Mouse (Mus musculus) neutrophil, adult 59 days (primary cell): Measurements from ENCODE around the gene Lmbrd2. TPM values are rescaled to one million over a fixed set of nuclear protein-coding genes. Genes with fewer than 3 reads are reported as not detected.

Experiments
- total RNA-seq, 2 experiments: library from RNA; stranded (reverse); gene quantifications; 1 replicate in 1 of 2; 2 replicates in 1 of 2; pipeline ENCODE4 v1.2.4; 2023

The Lmbrd2 gene
- total RNA-seq = 10 to 100 TPM in 1 of 2 experiments, 1 to 10 TPM in 1; 6.3 to 12.1 TPM

GRCm38 (mm10) chr15:9140252-9140680 lies at the start of gene Lmbrd2:
Gene Lmbrd2, plus strand, starts transcription at chr15:9140550.

GRCm38 (mm10) chr15:9155325-9155724 lies 15.0 kb downstream of the Lmbrd2 start, which contains the start of gene Skp2:
Gene Skp2, minus strand, starts transcription at chr15:9155425.

Other genes starting within 250 kb of the Lmbrd2 start
- under 1 TPM in 1 of 2 experiments, not detected in 1; 0.09 TPM for gene Ranbp3l, start 172.6 kb upstream of the Lmbrd2 start, total RNA-seq
- gene Nadk2, start 69.3 kb upstream of the Lmbrd2 start, total RNA-seq = 10 to 100 TPM; 27.6 to 34.0 TPM
- 1 to 10 TPM; 5.8 to 6.8 TPM for gene Skp2, start 14.9 kb downstream of the Lmbrd2 start, total RNA-seq
- gene Ugt3a1, start 136.3 kb downstream of the Lmbrd2 start, total RNA-seq = not detected
- gene Ugt3a2, start 195.0 kb downstream of the Lmbrd2 start, total RNA-seq = not detected